Mouse (Mus musculus): ENCODE data around the gene Gm13696. TPM values are rescaled to one million over a fixed set of nuclear protein-coding genes. Genes with fewer than 3 reads are reported as not detected.
A peak's percentile ranks its signal among the peaks of the same experiment; 100 is the strongest.
"Not testable (repeated sequence)": the region's sequence is repeated elsewhere in the genome, so short reads cannot be mapped to it uniquely, and the experiment has no call there.

Gene Gm13696
- not detected in 2 replicates for polyA plus RNA-seq (2014; fragmentation: Nextera tagmentation; extraction: Ambion mirVana)

DNA sequence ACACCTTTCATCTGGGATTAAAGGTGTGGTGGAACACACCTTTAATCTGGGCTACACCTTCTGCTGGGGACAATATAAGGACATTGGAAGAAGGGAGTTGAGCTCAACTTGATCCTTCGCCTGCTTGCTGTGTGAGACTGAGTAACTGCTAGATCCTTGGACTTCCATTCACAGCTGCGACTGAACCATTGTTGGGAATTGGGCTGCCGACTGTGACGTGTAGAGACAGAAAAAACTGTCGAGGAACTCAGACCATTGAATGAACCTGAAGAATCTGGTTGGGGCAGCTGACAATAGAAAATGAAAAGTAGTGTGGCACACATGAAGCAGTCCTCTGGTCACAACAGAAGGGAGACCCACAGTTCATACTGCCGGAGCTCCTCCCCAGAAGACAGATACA lies at the start of gene Gm13696:
Gm13696 (plus strand) TSS at position 301 of the 400 bp plus-strand sequence.
- not testable (repeated sequence) for H3K9me3 ChIP-seq (ENCODE audit: control insufficient read depth, low read length); H3K27ac ChIP-seq (ENCODE audit: low read depth, low read length); H3K4me2 ChIP-seq (ENCODE audit: low read depth); H3K27me3 ChIP-seq (ENCODE audit: control insufficient read depth, insufficient read depth, low read length); ATAC-seq (ENCODE audit: insufficient read depth, low FRiP score, low TSS enrichment); DNase-seq (ENCODE audit: low spot score); H3K4me3 ChIP-seq (ENCODE audit: low read depth, low read length); H3K36me3 ChIP-seq (ENCODE audit: control insufficient read depth, insufficient read depth, low read length); H3K9ac ChIP-seq (ENCODE audit: low read length); H3K4me1 ChIP-seq (ENCODE audit: control insufficient read depth, insufficient read depth, low read length)
- no CpG with 5 or more reads among the region's 6 CpGs for WGBS

- no peak for ATAC-seq (ENCODE audit: insufficient read depth, low FRiP score, low TSS enrichment)
Measured at GRCm38 (mm10) chr2:83929478-83930088, 43.3 kb upstream of the Gm13696 start.

GRCm38 (mm10) chr2:83940931-83941361 lies 32.0 kb upstream of the Gm13696 start, which contains the start of gene Zswim2:
Gene Zswim2 (minus strand): TSS chr2:83941228.
- H3K4me3 ChIP-seq (ENCODE audit: low read depth, low read length), result peak within 1 kb of the TSS; percentile 14; the same call in 1 of the 2 replicates
- H3K27ac ChIP-seq (ENCODE audit: low read depth, low read length), result no peak within 1 kb of the TSS; the same call in 1 of the 2 replicates
- H3K9me3 ChIP-seq (ENCODE audit: control insufficient read depth, low read length), result no peaks in the 10 kb centered on the region
- ATAC-seq (ENCODE audit: insufficient read depth, low FRiP score, low TSS enrichment), result peak; percentile 92
- H3K4me1 ChIP-seq (ENCODE audit: control insufficient read depth, insufficient read depth, low read length), result no peaks in the 10 kb centered on the region
- H3K36me3 ChIP-seq (ENCODE audit: control insufficient read depth, insufficient read depth, low read length), result no peaks in the 10 kb centered on the region
- no peak within 1 kb of the TSS for H3K9ac ChIP-seq (ENCODE audit: low read length)
- no peaks in the 10 kb centered on the region for H3K27me3 ChIP-seq (ENCODE audit: control insufficient read depth, insufficient read depth, low read length)
- peak; percentile 89 for DNase-seq (ENCODE audit: low spot score)
- WGBS, result 1% methylated on average over 20 of the region's 20 CpGs
- H3K4me2 ChIP-seq (ENCODE audit: low read depth), result peak within 1 kb of the TSS; percentile 44

More at GRCm38 (mm10) chr2:83929478-83930088, 43.3 kb upstream of the Gm13696 start:
- Histone ChIP-seq H3K27me3 (ENCODE audit: control insufficient read depth, insufficient read depth, low read length) (no peaks in the 10 kb centered on the region), H3K36me3 (ENCODE audit: control insufficient read depth, insufficient read depth, low read length) (no peaks in the 10 kb centered on the region), H3K4me2 (ENCODE audit: low read depth) (no peak overlapping the region), H3K4me1 (ENCODE audit: control insufficient read depth, insufficient read depth, low read length) (no peaks in the 10 kb centered on the region), H3K27ac (ENCODE audit: low read depth, low read length) (no peak overlapping the region), H3K4me3 (ENCODE audit: low read depth, low read length) (no peak overlapping the region), H3K9me3 (ENCODE audit: control insufficient read depth, low read length) (no peaks in the 10 kb centered on the region), H3K9ac (ENCODE audit: low read length) (no peak overlapping the region)
- DNase-seq (ENCODE audit: low spot score), result no peak
- WGBS, result 57% methylated on average over 2 of the region's 2 CpGs

GRCm38 (mm10) chr2:83941378-83941777 lies 31.5 kb upstream of the Gm13696 start:
- DNase-seq (ENCODE audit: low spot score) (no peak), ATAC-seq (ENCODE audit: insufficient read depth, low FRiP score, low TSS enrichment) (peak; percentile 10; the same call in 1 of the 2 replicates)
- Histone ChIP-seq H3K4me2 (ENCODE audit: low read depth) (peak overlapping the region; percentile 44), H3K27me3 (ENCODE audit: control insufficient read depth, insufficient read depth, low read length) (no peaks in the 10 kb centered on the region), H3K4me3 (ENCODE audit: low read depth, low read length) (no peak overlapping the region), H3K36me3 (ENCODE audit: control insufficient read depth, insufficient read depth, low read length) (no peaks in the 10 kb centered on the region), H3K4me1 (ENCODE audit: control insufficient read depth, insufficient read depth, low read length) (no peaks in the 10 kb centered on the region), H3K9ac (ENCODE audit: low read length) (no peak overlapping the region), H3K9me3 (ENCODE audit: control insufficient read depth, low read length) (no peaks in the 10 kb centered on the region), H3K27ac (ENCODE audit: low read depth, low read length) (no peak overlapping the region; the same call in 1 of the 2 replicates)
- 55% methylated on average over 3 of the region's 3 CpGs for WGBS

DNA sequence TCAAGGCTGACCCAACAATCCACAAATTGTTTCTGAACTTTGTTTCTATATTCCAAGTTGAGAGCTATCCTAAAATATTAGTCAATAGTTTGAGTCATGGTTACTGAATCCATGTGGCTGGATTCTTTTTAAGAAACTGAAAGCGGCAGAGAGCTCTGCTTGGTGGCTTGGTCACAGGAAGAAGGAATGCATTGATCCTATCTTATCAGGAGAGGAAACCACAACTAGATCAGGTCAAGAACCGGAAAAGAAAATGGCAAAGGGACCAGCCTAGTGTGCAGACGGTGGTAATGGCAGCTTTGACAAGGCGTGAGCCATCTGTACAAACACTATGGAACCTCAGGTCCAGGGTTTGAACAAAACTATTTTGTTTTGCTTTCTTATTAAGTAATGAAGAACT lies 31.1 kb upstream of the Gm13696 start:
- 77% methylated on average over 4 of the region's 4 CpGs for WGBS

GRCm38 (mm10) chr2:83955393-83955792 lies 17.5 kb upstream of the Gm13696 start, which contains the start of gene Gm13698:
Gene Gm13698 (plus strand): TSS chr2:83955693.
- not testable (repeated sequence) for DNase-seq (ENCODE audit: low spot score); H3K36me3 ChIP-seq (ENCODE audit: control insufficient read depth, insufficient read depth, low read length); H3K4me2 ChIP-seq (ENCODE audit: low read depth); H3K4me3 ChIP-seq (ENCODE audit: low read depth, low read length); H3K27me3 ChIP-seq (ENCODE audit: control insufficient read depth, insufficient read depth, low read length); H3K4me1 ChIP-seq (ENCODE audit: control insufficient read depth, insufficient read depth, low read length); H3K9me3 ChIP-seq (ENCODE audit: control insufficient read depth, low read length); H3K9ac ChIP-seq (ENCODE audit: low read length); H3K27ac ChIP-seq (ENCODE audit: low read depth, low read length); ATAC-seq (ENCODE audit: insufficient read depth, low FRiP score, low TSS enrichment)
- no CpG with 5 or more reads among the region's 6 CpGs for WGBS

More for the DNA sequence above, 31.1 kb upstream of the Gm13696 start:
- no peak for ATAC-seq (ENCODE audit: insufficient read depth, low FRiP score, low TSS enrichment)
- DNase-seq (ENCODE audit: low spot score), result no peak
- no peaks in the 10 kb centered on the region for H3K36me3 ChIP-seq (ENCODE audit: control insufficient read depth, insufficient read depth, low read length)
- H3K4me1 ChIP-seq (ENCODE audit: control insufficient read depth, insufficient read depth, low read length), result no peaks in the 10 kb centered on the region
- no peak overlapping the region for H3K9ac ChIP-seq (ENCODE audit: low read length)
- no peak overlapping the region for H3K4me3 ChIP-seq (ENCODE audit: low read depth, low read length)
- no peaks in the 10 kb centered on the region for H3K27me3 ChIP-seq (ENCODE audit: control insufficient read depth, insufficient read depth, low read length)
- no peak overlapping the region for H3K27ac ChIP-seq (ENCODE audit: low read depth, low read length)
- no peak overlapping the region for H3K4me2 ChIP-seq (ENCODE audit: low read depth)
- no peaks in the 10 kb centered on the region for H3K9me3 ChIP-seq (ENCODE audit: control insufficient read depth, low read length)

DNA sequence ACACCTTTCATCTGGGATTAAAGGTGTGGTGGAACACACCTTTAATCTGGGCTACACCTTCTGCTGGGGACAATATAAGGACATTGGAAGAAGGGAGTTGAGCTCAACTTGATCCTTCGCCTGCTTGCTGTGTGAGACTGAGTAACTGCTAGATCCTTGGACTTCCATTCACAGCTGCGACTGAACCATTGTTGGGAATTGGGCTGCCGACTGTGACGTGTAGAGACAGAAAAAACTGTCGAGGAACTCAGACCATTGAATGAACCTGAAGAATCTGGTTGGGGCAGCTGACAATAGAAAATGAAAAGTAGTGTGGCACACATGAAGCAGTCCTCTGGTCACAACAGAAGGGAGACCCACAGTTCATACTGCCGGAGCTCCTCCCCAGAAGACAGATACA lies 11.7 kb upstream of the Gm13696 start, which contains the start of gene Gm13693:
Gm13693 (plus strand) TSS at position 301 of the 400 bp plus-strand sequence.
- not testable (repeated sequence) for DNase-seq (ENCODE audit: low spot score); ATAC-seq (ENCODE audit: insufficient read depth, low FRiP score, low TSS enrichment)
- whole genome bisulfite sequencing, result no CpG with 5 or more reads among the region's 6 CpGs

DNA sequence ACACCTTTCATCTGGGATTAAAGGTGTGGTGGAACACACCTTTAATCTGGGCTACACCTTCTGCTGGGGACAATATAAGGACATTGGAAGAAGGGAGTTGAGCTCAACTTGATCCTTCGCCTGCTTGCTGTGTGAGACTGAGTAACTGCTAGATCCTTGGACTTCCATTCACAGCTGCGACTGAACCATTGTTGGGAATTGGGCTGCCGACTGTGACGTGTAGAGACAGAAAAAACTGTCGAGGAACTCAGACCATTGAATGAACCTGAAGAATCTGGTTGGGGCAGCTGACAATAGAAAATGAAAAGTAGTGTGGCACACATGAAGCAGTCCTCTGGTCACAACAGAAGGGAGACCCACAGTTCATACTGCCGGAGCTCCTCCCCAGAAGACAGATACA lies 5.9 kb upstream of the Gm13696 start, which contains the start of gene Gm13695:
Gm13695 (plus strand) TSS at position 301 of the 400 bp plus-strand sequence.
- H3K4me2 ChIP-seq (ENCODE audit: low read depth); H3K9me3 ChIP-seq (ENCODE audit: control insufficient read depth, low read length); H3K4me1 ChIP-seq (ENCODE audit: control insufficient read depth, insufficient read depth, low read length); H3K27me3 ChIP-seq (ENCODE audit: control insufficient read depth, insufficient read depth, low read length); H3K4me3 ChIP-seq (ENCODE audit: low read depth, low read length); H3K27ac ChIP-seq (ENCODE audit: low read depth, low read length); DNase-seq (ENCODE audit: low spot score); H3K9ac ChIP-seq (ENCODE audit: low read length); ATAC-seq (ENCODE audit: insufficient read depth, low FRiP score, low TSS enrichment); H3K36me3 ChIP-seq (ENCODE audit: control insufficient read depth, insufficient read depth, low read length): not testable (repeated sequence)
- no CpG with 5 or more reads among the region's 6 CpGs for WGBS

More for the DNA sequence above, 11.7 kb upstream of the Gm13696 start, which contains the start of gene Gm13693:
- H3K9ac ChIP-seq (ENCODE audit: low read length); H3K4me1 ChIP-seq (ENCODE audit: control insufficient read depth, insufficient read depth, low read length); H3K9me3 ChIP-seq (ENCODE audit: control insufficient read depth, low read length); H3K27me3 ChIP-seq (ENCODE audit: control insufficient read depth, insufficient read depth, low read length); H3K27ac ChIP-seq (ENCODE audit: low read depth, low read length); H3K4me3 ChIP-seq (ENCODE audit: low read depth, low read length); H3K36me3 ChIP-seq (ENCODE audit: control insufficient read depth, insufficient read depth, low read length); H3K4me2 ChIP-seq (ENCODE audit: low read depth): not testable (repeated sequence)

- H3K4me3 ChIP-seq (ENCODE audit: low read depth, low read length); H3K27ac ChIP-seq (ENCODE audit: low read depth, low read length); DNase-seq (ENCODE audit: low spot score); H3K4me2 ChIP-seq (ENCODE audit: low read depth); ATAC-seq (ENCODE audit: insufficient read depth, low FRiP score, low TSS enrichment); H3K9me3 ChIP-seq (ENCODE audit: control insufficient read depth, low read length); H3K9ac ChIP-seq (ENCODE audit: low read length); H3K4me1 ChIP-seq (ENCODE audit: control insufficient read depth, insufficient read depth, low read length); H3K27me3 ChIP-seq (ENCODE audit: control insufficient read depth, insufficient read depth, low read length); H3K36me3 ChIP-seq (ENCODE audit: control insufficient read depth, insufficient read depth, low read length): not testable (repeated sequence)
- WGBS, result no CpG with 5 or more reads among the region's 6 CpGs
Measured at GRCm38 (mm10) chr2:83978633-83979032, 5.7 kb downstream of the Gm13696 start, which contains the start of gene Gm13694. Gene Gm13694 (plus strand): TSS chr2:83978933.

Measured in neural tube, embryonic 11.5 days (tissue).